Mouse (Mus musculus) kidney, embryonic 16.5 days (tissue): ENCODE results near the gene Fbxw24. TPM values are rescaled to one million over a fixed set of nuclear protein-coding genes. Genes with fewer than 3 reads are reported as not detected.

Experiments used
- polyA plus RNA-seq: library from polyadenylated mRNA; unstranded; fragments of >200 nt; fragmentation: Nextera tagmentation; extraction: Ambion mirVana; gene quantifications from 2 replicates; pipeline ENCODE4 v1.2.1, GENCODE M21; 2015

Fbxw24 gene
- polyA plus RNA-seq, 1 experiment from 2014 or later = 0.21 TPM

Other genes with a start within 250 kb of the Fbxw24 start
- gene Fbxw22, start 221.8 kb downstream of the Fbxw24 start, polyA plus RNA-seq = not detected in 2 replicates
- not detected in 2 replicates for gene Fbxw16, start 176.9 kb downstream of the Fbxw24 start, polyA plus RNA-seq
- not detected in 2 replicates for gene Fbxw19, start 130.2 kb downstream of the Fbxw24 start, polyA plus RNA-seq
- 0.89 and 1.1 TPM in 2 replicates for gene Fbxw15, start 57.8 kb downstream of the Fbxw24 start, polyA plus RNA-seq
- 0.10 and 0.23 TPM in 2 replicates for gene Fbxw25, start 38.6 kb upstream of the Fbxw24 start, polyA plus RNA-seq
- 0.15 TPM in 1 of 2 replicates, not detected in the other for gene Fbxw18, start 76.6 kb upstream of the Fbxw24 start, polyA plus RNA-seq
- gene Fbxw26, start 120.0 kb upstream of the Fbxw24 start, polyA plus RNA-seq = not detected in 2 replicates
- not detected in 2 replicates for gene Fbxw27, start 164.6 kb upstream of the Fbxw24 start, polyA plus RNA-seq
- 14.9 and 17.3 TPM in 2 replicates for gene Spink8, start 186.2 kb upstream of the Fbxw24 start, polyA plus RNA-seq
- gene Nme6, start 206.7 kb upstream of the Fbxw24 start, polyA plus RNA-seq = 77.8 and 79.1 TPM in 2 replicates
- gene Camp, start 223.6 kb upstream of the Fbxw24 start, polyA plus RNA-seq = 1.4 and 2.2 TPM in 2 replicates
- gene Cdc25a, start 249.5 kb upstream of the Fbxw24 start, polyA plus RNA-seq = 24.3 and 28.0 TPM in 2 replicates